Mouse (Mus musculus): ENCODE data around the gene Ep300. TPM values are rescaled to one million over a fixed set of nuclear protein-coding genes. Genes with fewer than 3 reads are reported as not detected.
A peak's percentile ranks its signal among the peaks of the same experiment; 100 is the strongest.

The Ep300 gene
- total RNA-seq (2021) (10 to 100 TPM; 56.0 to 71.2 TPM), polyA plus RNA-seq (2012; rRNA removed) (19.5 and 26.5 TPM in 2 replicates)
- long read RNA-seq, partial matches to known transcripts: 1 of 6 reads
- long read RNA-seq, other reads (novel, unspliced or antisense): 4 of 6 reads

DNA sequence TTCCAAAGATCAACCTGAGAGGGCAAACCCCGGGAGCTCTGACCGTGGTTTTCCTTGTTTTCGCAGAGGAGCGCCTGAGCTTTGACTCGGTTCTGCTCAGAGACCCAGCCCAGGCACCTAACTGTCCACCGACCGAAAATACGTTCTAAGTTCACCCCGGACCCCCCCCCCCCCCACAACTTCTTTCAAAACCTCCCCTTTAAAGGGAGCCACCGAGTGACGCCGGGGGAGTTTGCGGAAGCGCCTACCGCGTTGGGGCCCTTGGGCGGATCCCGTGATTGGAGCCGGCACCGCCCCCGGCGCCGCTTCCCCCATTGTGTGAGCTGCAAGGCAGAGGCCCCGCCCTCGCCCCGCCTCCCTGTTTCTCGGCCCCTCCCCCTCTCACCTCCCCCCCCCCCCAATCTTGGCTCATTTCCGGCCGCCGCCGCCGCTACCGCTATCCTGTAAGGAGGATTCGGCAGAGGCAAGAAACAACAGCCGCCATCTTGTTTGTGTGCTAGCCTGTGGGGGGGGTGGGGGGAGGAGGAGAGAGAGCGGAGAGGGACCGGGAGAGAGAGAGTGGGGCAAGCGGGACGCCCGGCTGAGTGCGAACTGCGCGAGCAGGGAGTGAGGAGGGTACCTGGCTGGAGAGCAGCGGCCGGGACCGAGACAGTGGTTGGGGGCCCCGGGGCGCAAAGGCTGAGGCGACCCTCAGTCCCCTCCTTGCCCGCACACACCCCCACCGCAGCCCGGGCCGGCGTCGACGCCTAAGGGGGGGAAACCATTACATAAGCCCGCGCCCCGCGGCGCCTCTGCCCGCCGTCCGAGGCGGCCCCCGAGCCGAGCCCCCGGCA, at the start of gene Ep300:
Ep300 (plus strand) TSS at position 439 of the 833 bp plus-strand sequence.
- peak; percentile 97 for DNase-seq

DNA sequence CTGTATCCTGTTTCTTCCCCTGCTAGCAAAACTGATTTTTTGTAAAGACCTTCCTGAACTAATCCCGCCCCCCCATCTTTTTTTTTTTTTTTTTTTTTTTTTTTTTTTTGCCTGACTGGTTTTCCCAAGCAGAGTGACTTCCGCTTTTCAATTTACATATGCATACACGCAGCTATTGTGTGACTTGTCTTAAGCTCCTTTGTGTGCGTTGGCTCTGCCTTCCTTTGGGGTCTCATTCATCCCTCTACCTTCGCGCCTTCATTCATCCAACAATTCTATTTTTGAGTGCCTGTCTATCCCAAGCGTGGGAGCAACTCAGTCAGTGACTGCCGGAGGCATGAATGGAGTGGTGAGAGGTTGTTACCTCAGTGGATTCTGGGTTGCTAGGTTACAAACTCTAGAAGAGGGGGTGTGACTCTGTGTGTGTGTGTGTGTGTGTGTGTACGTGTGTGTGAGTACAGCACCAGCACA, 49.2 kb upstream of the Ep300 start:
- no peak for DNase-seq

DNA sequence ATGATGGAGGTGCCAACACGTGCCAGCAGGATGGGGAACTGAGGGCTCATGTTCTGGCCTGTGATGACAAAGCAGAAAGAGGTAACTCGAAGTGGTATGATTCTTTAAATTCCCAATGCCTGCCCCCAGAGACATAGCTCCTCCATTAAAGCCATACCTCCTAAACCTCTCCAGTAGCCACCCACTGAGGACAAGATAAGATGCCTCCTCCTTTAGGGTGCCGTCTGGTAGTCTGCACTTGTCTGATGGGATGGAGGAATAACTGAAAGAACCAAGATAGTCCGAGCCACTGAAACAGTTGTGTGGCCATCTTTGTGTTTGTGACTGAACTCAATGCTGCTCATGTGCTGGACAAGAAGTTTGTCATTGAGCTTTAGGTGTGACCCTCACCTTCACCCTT, 47.0 kb upstream of the Ep300 start:
- no peak for DNase-seq

DNA sequence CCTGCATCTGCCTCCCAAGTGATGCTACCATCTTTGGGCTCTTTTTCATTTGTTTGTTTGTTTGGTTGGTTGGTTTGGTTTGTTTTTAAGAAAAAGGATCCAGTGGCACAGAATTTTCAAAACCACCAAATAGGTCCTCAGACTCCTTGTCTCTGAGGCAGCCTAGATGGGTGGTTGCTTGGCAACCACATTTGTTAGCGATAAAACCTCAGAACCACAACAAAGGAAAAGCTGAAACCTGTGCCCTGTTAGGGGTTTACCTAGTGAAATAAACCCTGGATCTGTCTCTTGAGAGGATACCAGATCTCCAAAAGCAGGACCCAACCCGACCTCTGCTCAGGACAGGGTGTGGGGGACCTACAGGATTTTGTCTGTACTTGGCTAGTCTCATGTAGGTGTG, 45.6 kb upstream of the Ep300 start:
- no peak for DNase-seq

DNA sequence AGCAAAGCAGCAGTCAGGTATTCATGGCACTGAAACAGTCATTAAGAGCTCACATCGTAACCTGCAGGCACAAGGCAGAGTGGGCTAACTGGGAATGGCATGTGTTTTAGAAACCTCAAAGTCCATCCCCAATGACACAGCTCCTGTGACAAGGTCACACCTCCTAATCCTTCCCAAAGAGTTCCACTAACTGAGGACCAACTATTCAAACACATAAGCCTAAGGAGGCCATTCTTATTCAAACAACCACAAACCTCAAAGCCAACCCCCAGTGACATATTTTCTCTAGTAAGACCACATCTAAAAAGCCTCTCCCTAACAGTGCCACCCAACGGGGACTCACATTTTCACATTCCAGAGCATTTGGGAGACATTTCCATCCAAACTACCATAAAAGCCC, 40.2 kb upstream of the Ep300 start:
- no peak for DNase-seq

DNA sequence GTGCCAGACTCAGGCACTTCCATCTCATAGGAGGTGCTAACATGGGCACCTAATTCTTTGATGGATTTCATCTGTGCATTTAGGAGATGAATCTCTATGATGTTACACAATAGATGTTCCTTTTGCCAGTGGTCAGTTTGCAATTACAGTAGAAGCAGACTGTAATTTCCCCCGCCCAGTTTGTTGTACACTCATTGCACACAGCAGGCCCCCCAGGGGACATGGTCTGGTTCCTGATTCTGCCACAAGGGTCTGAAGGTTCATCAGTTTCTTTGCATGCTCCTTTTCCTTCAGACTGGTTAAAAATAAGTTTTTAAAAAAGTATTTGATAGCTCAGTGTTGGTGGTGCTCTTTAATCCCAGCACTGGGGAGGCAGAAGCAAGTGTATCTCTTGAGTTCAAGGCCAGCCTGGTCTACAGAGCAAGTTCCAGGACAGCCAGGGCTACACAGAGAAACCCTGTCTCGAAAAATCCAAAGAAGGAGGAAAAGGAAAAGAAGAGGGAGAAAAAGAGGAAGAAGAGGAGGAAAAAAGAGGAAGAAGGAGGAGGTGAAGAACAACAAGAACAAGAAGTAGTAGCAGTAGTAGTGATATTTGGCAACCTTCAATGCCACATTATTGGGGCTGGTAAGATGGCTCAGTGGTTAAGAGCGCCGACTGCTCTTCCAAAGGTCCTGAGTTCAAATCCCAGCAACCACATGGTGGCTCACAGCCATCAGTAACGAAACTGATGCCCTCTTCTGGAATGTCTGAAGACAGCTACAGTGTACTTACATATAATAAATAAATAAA, 39.6 kb upstream of the Ep300 start:
- DNase-seq: no peak

DNA sequence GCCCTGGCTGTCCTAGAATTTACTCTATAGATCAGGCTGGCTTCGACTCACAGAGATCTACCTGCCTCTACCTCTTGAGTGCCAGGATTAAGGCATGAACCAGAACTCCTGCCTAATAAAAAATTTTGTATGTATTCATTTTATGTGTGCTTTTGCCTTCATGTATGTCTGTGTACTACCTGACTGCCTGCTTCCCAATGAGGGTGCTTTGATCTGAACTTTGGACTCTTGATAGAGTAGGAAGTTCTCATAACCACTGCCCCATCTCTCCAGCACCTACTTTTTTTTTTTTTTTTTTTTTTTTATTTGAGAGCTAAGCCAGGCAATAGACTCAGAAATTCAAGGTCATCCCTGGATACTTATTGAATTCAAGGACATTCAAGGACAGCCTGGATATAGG, 31.7 kb upstream of the Ep300 start:
- no peak for DNase-seq

DNA sequence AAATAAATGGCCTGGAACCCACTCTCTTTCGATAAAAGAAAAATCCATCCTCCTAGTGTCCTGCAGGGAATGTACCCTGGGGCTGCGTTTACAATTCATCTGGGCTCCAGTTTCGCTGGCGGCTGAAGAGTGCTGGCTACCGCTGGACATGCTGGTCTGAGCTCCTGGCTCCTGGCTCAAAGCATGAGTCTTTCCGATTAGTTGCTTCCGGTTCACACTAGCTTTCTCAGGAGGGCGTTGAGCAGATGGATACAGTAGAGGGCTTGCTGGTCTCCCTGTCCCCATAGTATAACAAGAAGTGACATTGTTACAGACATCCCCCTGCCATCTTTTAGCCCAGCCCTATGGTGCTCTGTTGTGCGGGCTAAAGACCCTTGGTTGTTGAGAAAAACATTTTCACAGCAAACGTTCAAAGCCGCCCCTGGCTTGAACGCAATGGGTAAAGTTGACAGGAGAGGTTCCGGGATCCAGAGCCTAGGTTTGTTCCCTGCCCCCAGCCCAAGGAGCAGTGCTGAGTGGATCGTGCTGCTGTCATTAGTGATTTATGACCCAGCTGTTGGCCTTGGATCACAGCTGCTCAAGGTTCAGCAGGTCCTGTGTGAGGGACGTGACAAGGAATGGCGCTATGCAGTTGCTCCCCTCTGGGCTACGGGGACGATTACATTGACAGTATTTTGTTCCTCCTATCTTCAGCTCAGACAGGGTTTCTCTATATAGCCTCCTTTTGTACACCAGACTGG, 30.4 kb upstream of the Ep300 start:
- peak; percentile 40 for DNase-seq

DNA sequence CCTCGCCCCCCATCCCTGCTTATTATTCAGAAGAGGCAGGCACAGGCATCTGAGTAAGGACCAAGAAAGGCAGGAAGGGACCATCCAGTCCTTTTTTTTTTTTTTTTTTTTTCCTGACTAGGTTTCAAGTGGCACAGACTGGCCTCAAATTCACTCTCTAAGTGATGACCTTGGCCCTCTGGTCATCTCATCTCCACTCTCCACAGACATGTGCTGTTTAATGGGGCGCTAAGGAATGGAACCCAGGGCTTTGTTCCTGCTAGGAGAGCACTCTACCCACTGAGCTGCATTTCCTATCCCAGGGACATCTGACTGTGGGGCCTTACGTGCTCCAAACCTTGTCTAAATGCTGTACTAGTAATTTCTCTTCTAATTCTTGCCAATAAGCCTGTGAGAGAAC, 29.2 kb upstream of the Ep300 start:
- DNase-seq: peak; percentile 3

DNA sequence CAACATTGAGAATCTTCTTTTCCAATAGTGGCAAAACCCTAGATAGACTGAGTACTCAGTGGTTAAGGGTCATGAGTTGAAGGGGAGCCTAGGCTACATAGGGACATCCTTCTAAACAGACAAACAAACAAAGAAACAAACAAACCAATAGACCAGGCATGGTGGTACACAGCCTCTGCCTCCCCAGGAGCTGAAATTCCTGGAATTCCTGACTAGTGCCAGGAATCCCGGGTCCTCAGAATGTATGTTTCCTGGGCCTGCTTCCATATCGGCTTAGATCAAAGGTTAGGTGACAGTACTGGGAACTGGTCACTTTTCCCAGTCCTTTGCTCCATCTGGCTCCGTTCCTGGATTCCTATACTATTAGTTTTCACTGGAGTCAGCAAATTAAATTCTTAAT, 23.6 kb upstream of the Ep300 start:
- no peak for DNase-seq

DNA sequence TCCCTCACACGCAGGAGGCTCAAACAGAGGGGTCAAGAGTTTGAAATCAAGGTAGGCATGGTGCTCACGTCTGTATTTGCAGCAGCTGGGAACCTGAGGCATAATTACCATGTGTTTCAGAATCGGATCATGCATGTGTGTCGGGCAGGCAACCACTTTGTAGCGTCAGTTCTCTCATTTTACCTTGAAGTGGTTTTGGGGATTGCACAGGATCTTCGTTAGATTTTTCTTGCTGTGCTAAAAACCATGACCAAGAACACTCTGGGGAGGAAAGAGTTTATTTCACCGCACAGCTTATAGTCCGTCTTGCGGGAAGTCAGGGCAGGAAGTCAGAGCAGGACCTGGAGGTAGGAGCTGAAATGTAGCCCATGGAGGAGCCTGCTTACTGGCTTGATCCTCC, 23.2 kb upstream of the Ep300 start:
- DNase-seq: no peak

DNA sequence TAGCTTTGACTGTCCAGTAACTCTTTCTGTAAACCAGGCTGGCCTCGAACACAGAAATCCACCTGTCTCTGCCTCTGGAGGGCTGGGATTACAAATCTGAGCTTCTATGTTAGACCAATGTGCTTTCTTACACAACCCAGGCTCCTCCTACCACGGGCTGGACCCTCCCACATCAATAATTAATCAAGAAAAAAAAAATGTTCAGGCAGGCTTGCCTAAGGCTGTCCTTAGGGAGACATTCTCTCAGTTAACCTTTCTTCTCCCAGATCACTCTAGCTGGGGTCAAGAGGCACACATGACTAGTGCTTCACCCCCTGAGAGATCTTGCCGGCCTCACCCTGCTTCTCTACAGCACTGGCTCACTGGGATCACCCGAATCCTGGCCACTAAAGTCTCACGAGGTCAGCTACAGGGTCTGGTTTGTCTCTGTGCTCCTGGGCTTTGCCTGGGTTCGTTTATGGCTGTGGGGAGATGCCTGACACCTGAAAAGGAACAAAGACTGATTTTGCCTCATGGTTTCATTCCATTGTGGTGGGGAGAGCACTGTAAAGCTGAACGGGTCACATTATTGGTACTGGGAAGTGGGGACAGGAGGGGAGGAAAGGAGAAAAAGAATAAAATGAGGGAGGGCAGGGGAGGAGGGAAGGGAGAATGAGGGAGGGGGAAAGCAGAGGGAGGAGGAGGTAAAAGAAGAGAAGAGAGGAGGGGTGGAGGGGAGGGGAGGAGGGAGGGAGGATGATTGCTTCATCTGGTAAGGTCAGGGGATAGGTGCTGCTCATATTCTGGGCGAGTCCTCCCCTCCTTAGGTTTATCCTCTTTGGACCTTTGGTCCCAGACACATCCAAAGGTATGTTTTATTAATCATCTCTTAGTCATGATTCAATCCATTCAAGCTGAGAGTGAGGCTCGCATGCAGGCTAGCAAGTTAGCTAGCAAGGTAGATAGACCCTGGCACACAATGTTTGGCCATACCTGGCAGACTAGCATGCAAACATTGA, 22.4 kb upstream of the Ep300 start:
- DNase-seq: peak; percentile 7

DNA sequence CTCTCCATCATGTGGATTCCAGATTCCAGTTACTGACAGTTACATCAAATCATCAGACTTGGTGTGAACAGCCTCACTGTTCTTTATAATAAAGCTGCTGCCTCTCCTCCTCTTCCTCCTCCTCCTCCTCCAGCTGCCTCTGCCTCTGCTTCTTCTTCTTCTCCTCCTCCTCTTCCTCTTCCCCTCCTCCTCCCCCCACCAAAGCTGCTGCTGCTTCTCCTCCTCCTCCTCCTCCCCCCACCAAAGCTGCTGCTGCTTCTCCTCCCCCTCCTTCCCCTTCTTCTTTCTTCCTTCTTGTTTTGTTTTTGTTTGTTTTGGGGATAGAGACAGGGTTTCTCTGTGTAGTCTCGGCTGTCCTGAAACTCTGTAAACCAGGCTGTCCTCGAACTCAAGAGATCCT, 17.1 kb upstream of the Ep300 start:
- DNase-seq: no peak

DNA sequence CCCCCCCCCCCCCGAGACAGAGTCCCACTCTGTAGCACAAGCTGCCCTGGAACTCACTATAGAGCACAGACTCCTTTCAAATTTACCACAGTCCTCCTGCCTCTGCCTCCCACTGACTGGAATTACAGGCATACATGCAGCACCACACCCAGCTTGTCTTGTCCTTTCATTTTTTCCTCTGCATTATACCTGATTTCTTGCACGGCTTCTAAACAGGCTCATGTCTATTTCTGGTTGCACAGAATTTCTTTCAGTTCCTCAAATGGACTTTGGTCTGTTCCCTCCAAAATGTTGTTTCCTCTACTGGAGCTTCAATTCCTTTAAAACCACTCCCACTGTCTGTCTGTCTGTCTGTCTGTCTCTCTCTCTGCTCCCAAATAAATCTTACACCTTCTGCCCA, 16.6 kb upstream of the Ep300 start:
- no peak for DNase-seq

DNA sequence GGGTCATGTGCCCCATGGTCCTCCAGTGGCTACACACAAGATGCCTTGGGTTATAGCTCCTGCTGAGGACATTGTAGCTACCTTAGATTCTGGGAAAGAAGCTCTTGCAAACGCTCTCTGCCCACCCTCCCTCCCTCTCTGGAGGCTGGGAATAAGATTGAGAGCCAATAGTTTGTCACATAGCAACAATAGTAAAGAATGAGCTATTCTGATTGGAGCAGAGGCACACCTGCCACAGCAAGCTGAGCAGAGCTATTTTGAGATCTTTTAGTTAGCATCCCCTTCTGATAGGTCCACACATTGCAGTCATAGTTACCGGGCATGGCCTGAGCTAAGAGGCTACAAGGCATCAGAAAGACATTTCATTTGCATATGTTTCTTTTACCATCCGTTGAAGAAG, 8.2 kb upstream of the Ep300 start:
- DNase-seq: no peak

DNA sequence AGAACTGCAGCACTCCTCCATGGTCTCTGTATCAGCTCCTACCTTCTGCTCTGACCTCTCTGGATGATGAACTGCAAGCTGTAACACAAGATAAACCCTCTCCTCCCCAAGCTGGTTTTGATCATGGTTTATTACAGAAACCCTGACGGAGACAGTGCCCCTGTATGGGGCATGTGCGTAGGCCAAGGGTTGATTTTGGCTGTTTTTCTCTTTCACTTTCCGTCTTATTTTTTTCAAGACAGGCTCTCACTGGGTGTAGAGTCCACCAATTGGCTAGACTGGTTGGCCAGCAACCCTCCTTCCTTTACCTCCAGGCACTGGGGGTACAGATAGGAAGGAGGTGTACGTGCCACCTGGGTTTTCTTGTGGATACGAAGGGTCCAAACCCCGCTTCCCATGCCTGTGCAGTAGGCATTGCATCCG, 7.4 kb upstream of the Ep300 start:
- DNase-seq: no peak

DNA sequence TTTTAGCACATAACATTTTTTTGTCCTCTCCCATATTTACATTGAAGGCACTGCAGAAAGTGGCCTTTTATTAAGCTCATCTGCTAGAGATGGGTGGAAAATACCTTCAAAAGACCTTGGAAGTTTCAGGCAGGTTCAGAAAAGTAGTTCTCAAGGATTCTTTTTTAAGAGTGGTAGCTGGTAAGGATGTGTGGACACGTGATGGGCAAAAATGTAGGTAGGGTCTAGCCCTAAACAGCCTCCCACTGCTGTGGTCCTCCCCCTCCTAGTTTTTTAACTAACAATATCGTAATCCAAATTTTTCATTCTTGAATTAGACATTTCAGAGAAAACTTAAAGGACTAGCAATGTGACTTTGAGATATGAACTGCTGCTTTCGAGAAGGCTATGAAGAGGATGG, 685 bp upstream of the Ep300 start:
- DNase-seq: peak; percentile 6

DNA sequence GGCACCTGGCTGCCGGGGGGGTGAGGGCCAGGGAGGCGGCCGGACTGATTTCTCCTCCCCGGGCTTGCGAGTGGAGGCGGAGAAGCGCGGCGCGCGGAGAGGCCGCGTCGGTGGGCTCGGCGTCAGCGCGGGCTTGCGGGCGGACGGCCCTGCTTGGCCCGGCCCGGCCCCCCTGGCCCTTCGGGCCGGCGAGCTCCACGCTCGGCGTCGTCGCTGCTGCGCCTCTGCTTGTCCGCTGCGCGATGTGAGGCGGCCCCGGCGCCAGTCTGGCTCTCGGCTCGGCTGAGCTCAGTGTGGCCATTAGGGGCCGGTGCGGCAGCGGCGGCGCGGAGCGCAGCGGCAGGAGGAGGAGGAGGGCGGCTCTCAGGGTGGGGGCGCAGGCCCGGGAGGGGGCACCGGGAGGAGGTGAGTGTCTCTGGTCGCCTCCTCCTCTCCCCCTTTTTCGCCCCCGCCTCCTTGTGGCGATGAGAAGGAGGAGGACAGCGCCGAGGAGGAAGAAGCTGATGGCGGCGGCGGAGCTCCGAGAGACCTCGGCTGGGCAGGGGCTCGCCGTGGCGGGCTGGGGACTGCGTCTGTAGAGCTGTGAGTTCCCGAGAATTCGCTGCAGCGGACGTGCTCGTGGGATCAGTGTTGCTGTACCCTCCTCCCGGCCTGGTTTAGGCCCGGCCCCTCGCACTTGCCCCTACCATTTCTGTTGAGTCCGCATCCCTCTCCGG, 753 bp downstream of the Ep300 start:
- DNase-seq: peak; percentile 95

DNA sequence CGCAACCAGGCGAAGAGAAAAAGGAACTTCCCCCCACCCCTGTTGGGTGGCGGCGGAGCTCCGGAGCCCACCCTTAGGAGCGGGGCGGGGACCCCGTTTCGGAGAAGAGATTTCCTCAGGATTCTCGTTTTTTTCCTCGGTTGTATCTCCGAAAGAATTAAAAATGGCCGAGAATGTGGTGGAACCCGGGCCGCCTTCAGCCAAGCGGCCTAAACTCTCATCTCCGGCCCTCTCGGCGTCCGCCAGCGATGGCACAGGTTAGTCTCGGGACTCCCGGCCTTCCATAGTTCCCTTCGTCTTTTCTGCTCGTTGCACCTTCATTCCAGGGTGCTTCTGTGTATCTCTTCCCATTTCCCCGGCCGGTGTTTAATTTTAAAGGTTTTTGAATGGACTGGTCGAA, 1.3 kb downstream of the Ep300 start:
- DNase-seq: no peak

DNA sequence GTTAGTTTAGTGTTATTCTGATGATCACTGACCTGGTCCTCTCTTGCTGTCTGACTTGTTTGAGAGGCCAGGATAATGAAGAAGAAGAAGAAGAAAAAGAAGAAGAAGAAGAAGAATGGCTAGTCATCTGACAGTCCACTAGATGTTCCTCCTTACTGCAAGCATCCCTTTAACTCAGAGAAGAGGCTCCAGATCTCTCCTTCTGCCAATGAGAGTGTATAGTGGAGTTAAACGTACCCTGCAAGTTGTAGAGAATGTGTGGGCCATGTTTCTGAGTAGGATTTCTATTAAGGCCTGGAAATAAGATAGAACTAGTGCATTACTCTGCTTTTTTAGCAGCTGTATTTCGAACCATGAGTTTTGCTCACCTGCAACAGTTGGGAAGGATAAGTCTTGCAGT, 2.5 kb downstream of the Ep300 start:
- no peak for DNase-seq
